Mouse (Mus musculus) central nervous system, embryonic 18 days (tissue): ENCODE data around the gene Gm49318. TPM values are rescaled to one million over a fixed set of nuclear protein-coding genes. Genes with fewer than 3 reads are reported as not detected.

ENCODE experiments used
- polyA plus RNA-seq: library from polyadenylated mRNA; depleted of rRNA; stranded (reverse); fragments of >200 nt; gene quantifications from 2 replicates; pipeline ENCODE4 v1.2.3, GENCODE M21; 2012; rRNA removed

Gm49318 gene
- polyA plus RNA-seq: not detected in 2 replicates

GRCm38 (mm10) chr9:22070791-22071573 lies at the start of gene Gm49318, which contains the start of gene Zfp653:
Gm49318 (minus strand) TSS chr9:22071259.
Zfp653 (minus strand) TSS chr9:22071376.

DNA sequence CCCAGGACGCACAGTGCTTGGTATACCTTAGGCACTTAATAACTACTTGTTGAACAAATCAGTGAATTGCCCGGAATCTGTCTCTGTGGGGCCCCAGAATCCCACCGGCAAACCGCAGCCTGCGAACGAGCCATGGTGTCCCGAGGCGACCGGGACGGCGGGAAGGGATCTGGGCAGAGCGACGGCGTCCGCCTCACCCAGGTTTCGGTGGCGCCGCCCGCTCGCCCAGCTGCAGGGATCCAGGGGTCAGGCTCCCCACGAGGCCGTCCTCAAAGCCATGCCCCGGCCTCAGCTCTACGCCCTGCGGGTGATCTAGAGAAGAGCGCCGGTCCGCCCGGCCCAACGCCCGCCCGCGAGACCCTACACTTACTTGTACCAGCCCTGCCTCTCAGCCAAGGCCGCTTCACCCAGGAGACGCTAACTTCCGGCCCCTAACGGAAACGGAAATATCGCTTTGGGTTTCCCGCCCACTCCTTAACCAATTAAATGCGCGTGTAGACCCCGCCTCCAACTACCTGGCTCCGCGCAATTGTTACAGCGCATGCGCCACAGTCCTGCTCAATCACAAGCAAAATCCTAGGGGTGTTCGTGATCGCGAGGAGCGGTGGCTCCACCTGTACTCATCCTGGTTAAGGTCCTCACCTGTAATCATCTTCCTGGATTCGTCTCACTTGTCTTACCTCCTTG lies 45.8 kb upstream of the Gm49318 start, which contains the start of gene Elof1:
TSS of gene Elof1 (minus strand) at position 433 of the 687 bp plus-strand sequence.

GRCm38 (mm10) chr9:22098993-22099696 lies 28.1 kb upstream of the Gm49318 start, which contains the start of gene Cnn1:
Cnn1 (plus strand) TSS chr9:22099216.

GRCm38 (mm10) chr9:22085022-22085834 lies 14.2 kb upstream of the Gm49318 start, which contains the start of gene Ecsit:
Ecsit (minus strand) TSS chr9:22085438.

DNA sequence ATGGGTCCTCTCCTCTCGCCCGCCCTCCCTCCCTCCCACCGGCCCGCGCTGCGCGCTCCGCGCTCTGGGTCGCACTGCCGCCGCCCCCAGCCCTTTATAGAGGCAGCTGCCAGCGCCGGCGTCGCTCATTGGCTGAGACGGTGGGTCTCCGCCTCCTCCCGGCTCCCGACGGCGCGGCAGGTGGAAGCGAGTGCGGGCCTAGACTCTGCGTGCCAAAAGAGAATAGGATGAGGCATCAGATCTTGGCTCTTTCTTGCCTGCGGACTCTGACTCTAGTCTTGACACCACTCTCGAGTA lies 19.2 kb downstream of the Gm49318 start, which contains the start of gene Elavl3:
TSS of gene Elavl3 (minus strand) at position 66 of the 297 bp plus-strand sequence.

GRCm38 (mm10) chr9:22002194-22003162 lies 68.6 kb downstream of the Gm49318 start, which contains the start of the genes Ccdc151 and Prkcsh:
Ccdc151 (minus strand) TSS chr9:22002634.
Prkcsh (plus strand) TSS chr9:22002806.

GRCm38 (mm10) chr9:21989230-21990110 lies 81.6 kb downstream of the Gm49318 start, which contains the start of gene Rgl3:
Rgl3 (minus strand) TSS chr9:21989446.

Other genes starting within 250 kb of the Gm49318 start
- not detected in 2 replicates for gene Angptl8, start 235.7 kb downstream of the Gm49318 start, polyA plus RNA-seq
- gene Dock6, start 218.6 kb downstream of the Gm49318 start, polyA plus RNA-seq: 46.2 and 49.9 TPM in 2 replicates
- 32.4 and 36.8 TPM in 2 replicates for gene Rab3d, start 153.1 kb downstream of the Gm49318 start, polyA plus RNA-seq
- gene Ccdc159, start 143.8 kb downstream of the Gm49318 start, polyA plus RNA-seq: 21.0 and 21.3 TPM in 2 replicates
- gene Tmem205, start 143.7 kb downstream of the Gm49318 start, polyA plus RNA-seq: 44.9 and 51.9 TPM in 2 replicates
- 170 and 195 TPM in 2 replicates for gene Plppr2, start 134.2 kb downstream of the Gm49318 start, polyA plus RNA-seq
- 7.5 and 7.9 TPM in 2 replicates for gene Swsap1, start 115.5 kb downstream of the Gm49318 start, polyA plus RNA-seq
- gene Epor, start 107.8 kb downstream of the Gm49318 start, polyA plus RNA-seq: 1.0 and 1.5 TPM in 2 replicates
- 2.0 and 2.2 TPM in 2 replicates for gene Rgl3, start 81.8 kb downstream of the Gm49318 start, polyA plus RNA-seq
- gene Ccdc151, start 68.6 kb downstream of the Gm49318 start, polyA plus RNA-seq: 6.9 and 8.4 TPM in 2 replicates
- 90.4 and 102 TPM in 2 replicates for gene Prkcsh, start 68.5 kb downstream of the Gm49318 start, polyA plus RNA-seq
- gene Elavl3, start 19.2 kb downstream of the Gm49318 start, polyA plus RNA-seq: 203 and 239 TPM in 2 replicates
- 45.9 and 47.9 TPM in 2 replicates for gene Zfp653, start 117 bp upstream of the Gm49318 start, polyA plus RNA-seq
- gene Ecsit, start 14.2 kb upstream of the Gm49318 start, polyA plus RNA-seq: 47.4 and 52.9 TPM in 2 replicates
- gene Cnn1, start 28.0 kb upstream of the Gm49318 start, polyA plus RNA-seq: 0.54 and 0.94 TPM in 2 replicates
- 125 and 146 TPM in 2 replicates for gene Elof1, start 45.9 kb upstream of the Gm49318 start, polyA plus RNA-seq
- 1.1 and 29.2 TPM in 2 replicates for gene Acp5, start 64.5 kb upstream of the Gm49318 start, polyA plus RNA-seq
- 82.0 and 87.2 TPM in 2 replicates for gene Pigyl, start 85.6 kb upstream of the Gm49318 start, polyA plus RNA-seq
- 0.28 and 0.33 TPM in 2 replicates for gene Zfp872, start 116.8 kb upstream of the Gm49318 start, polyA plus RNA-seq
- gene Zfp809, start 154.5 kb upstream of the Gm49318 start, polyA plus RNA-seq: 8.3 and 8.7 TPM in 2 replicates
- 4.1 and 4.2 TPM in 2 replicates for gene Zfp599, start 188.6 kb upstream of the Gm49318 start, polyA plus RNA-seq
- 33.8 and 34.3 TPM in 2 replicates for gene Zfp810, start 236.4 kb upstream of the Gm49318 start, polyA plus RNA-seq